Mouse (Mus musculus): ENCODE measurements around the gene Nat8. TPM values are rescaled to one million over a fixed set of nuclear protein-coding genes. Genes with fewer than 3 reads are reported as not detected.
"Not testable (repeated sequence)": the region's sequence is repeated elsewhere in the genome, so short reads cannot be mapped to it uniquely, and the experiment has no call there.

The Nat8 gene
- polyA plus RNA-seq, 1 experiment from 2014 or later: 0.15 TPM

- H3K9me3 ChIP-seq (ENCODE audit: control insufficient read depth, low read length): no peaks in the 10 kb centered on the region
- H3K4me1 ChIP-seq (replicated peaks; ENCODE audit: control insufficient read depth, insufficient read depth, low read length): no peaks in the 10 kb centered on the region
- no peak overlapping the region for H3K9ac ChIP-seq (ENCODE audit: low read depth, low read length)
- WGBS: 86% methylated on average over 3 of the region's 3 CpGs
- no peak for ATAC-seq (ENCODE audit: low FRiP score)
- H3K27ac ChIP-seq (ENCODE audit: low read depth, low read length): no peak overlapping the region
- no peaks in the 10 kb centered on the region for H3K27me3 ChIP-seq (ENCODE audit: control insufficient read depth, insufficient read depth, low read length)
- H3K4me3 ChIP-seq (ENCODE audit: low read depth, low read length): no peak overlapping the region
- H3K4me2 ChIP-seq (replicated peaks; ENCODE audit: low read depth, low read length): no peak overlapping the region
- H3K36me3 ChIP-seq (ENCODE audit: control insufficient read depth, insufficient read depth, low read length): no peaks in the 10 kb centered on the region
- DNase-seq (ENCODE audit: low spot score): no peak
Measured at GRCm38 (mm10) chr6:85862565-85862964, 30.7 kb upstream of the Nat8 start.

GRCm38 (mm10) chr6:85861247-85861646 lies 29.4 kb upstream of the Nat8 start:
- Histone ChIP-seq H3K4me2 (replicated peaks; ENCODE audit: low read depth, low read length) (no peak overlapping the region), H3K27ac (ENCODE audit: low read depth, low read length) (no peak overlapping the region), H3K9me3 (ENCODE audit: control insufficient read depth, low read length) (no peaks in the 10 kb centered on the region), H3K36me3 (ENCODE audit: control insufficient read depth, insufficient read depth, low read length) (no peaks in the 10 kb centered on the region), H3K27me3 (ENCODE audit: control insufficient read depth, insufficient read depth, low read length) (no peaks in the 10 kb centered on the region), H3K4me1 (replicated peaks; ENCODE audit: control insufficient read depth, insufficient read depth, low read length) (no peaks in the 10 kb centered on the region), H3K9ac (ENCODE audit: low read depth, low read length) (no peak overlapping the region), H3K4me3 (ENCODE audit: low read depth, low read length) (no peak overlapping the region)
- DNase-seq (ENCODE audit: low spot score): no peak
- no peak for ATAC-seq (ENCODE audit: low FRiP score)
- 81% methylated on average over 3 of the region's 3 CpGs for WGBS

DNA sequence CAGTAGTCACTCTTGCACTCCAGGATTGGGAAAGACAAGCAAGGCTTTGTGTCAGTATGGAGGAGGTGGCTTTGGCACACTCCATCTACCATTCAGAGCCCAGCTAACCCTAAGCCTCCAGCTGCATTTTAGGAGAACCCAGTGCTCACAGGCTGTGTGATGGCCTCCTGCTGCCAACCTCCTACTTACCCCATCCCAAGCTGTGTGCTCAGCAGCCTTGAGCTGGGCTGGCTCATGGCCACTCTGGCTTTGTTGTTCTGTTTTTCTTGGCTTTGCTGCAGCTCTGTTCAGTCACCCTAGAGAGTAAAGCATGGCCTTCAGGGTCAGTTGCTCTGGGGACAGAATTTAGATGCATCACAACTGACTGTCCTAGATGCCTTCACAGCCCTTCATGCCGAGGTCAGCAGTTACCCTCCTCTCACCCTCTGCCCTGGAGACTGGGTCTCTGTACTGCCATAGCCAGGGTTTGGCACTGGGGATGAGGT lies 24.4 kb upstream of the Nat8 start:
- H3K27ac ChIP-seq (ENCODE audit: low read depth, low read length): no peak overlapping the region
- WGBS: 64% methylated on average over 1 of the region's 1 CpGs
- no peaks in the 10 kb centered on the region for H3K27me3 ChIP-seq (ENCODE audit: control insufficient read depth, insufficient read depth, low read length)
- no peaks in the 10 kb centered on the region for H3K4me1 ChIP-seq (replicated peaks; ENCODE audit: control insufficient read depth, insufficient read depth, low read length)
- no peaks in the 10 kb centered on the region for H3K9me3 ChIP-seq (ENCODE audit: control insufficient read depth, low read length)
- no peak overlapping the region for H3K4me2 ChIP-seq (replicated peaks; ENCODE audit: low read depth, low read length)
- H3K9ac ChIP-seq (ENCODE audit: low read depth, low read length): no peak overlapping the region
- no peak overlapping the region for H3K4me3 ChIP-seq (ENCODE audit: low read depth, low read length)
- DNase-seq (ENCODE audit: low spot score) (no peak), ATAC-seq (ENCODE audit: low FRiP score) (no peak)
- H3K36me3 ChIP-seq (ENCODE audit: control insufficient read depth, insufficient read depth, low read length): no peaks in the 10 kb centered on the region

- no peak for ATAC-seq (ENCODE audit: low FRiP score)
- Histone ChIP-seq H3K4me2 (replicated peaks; ENCODE audit: low read depth, low read length) (no peak overlapping the region), H3K36me3 (ENCODE audit: control insufficient read depth, insufficient read depth, low read length) (no peaks in the 10 kb centered on the region), H3K9me3 (ENCODE audit: control insufficient read depth, low read length) (no peaks in the 10 kb centered on the region), H3K4me1 (replicated peaks; ENCODE audit: control insufficient read depth, insufficient read depth, low read length) (no peaks in the 10 kb centered on the region), H3K27ac (ENCODE audit: low read depth, low read length) (no peak overlapping the region), H3K9ac (ENCODE audit: low read depth, low read length) (no peak overlapping the region), H3K27me3 (ENCODE audit: control insufficient read depth, insufficient read depth, low read length) (no peaks in the 10 kb centered on the region), H3K4me3 (ENCODE audit: low read depth, low read length) (no peak overlapping the region)
- no peak for DNase-seq (ENCODE audit: low spot score)
- 84% methylated on average over 3 of the region's 3 CpGs for WGBS
Measured at GRCm38 (mm10) chr6:85853481-85853880, 21.6 kb upstream of the Nat8 start.

- DNase-seq (ENCODE audit: low spot score) (no peak), ATAC-seq (ENCODE audit: low FRiP score) (no peak)
- no peaks in the 10 kb centered on the region for H3K36me3 ChIP-seq (ENCODE audit: control insufficient read depth, insufficient read depth, low read length)
- no peaks in the 10 kb centered on the region for H3K27me3 ChIP-seq (ENCODE audit: control insufficient read depth, insufficient read depth, low read length)
- H3K4me1 ChIP-seq (replicated peaks; ENCODE audit: control insufficient read depth, insufficient read depth, low read length): no peaks in the 10 kb centered on the region
- no peak overlapping the region for H3K4me2 ChIP-seq (replicated peaks; ENCODE audit: low read depth, low read length)
- H3K9me3 ChIP-seq (ENCODE audit: control insufficient read depth, low read length): no peaks in the 10 kb centered on the region
- H3K9ac ChIP-seq (ENCODE audit: low read depth, low read length): no peak overlapping the region
- H3K4me3 ChIP-seq (ENCODE audit: low read depth, low read length): no peak overlapping the region
- 89% methylated on average over 7 of the region's 7 CpGs for WGBS
- H3K27ac ChIP-seq (ENCODE audit: low read depth, low read length): no peak overlapping the region
Measured at GRCm38 (mm10) chr6:85851062-85851773, 19.3 kb upstream of the Nat8 start.

DNA sequence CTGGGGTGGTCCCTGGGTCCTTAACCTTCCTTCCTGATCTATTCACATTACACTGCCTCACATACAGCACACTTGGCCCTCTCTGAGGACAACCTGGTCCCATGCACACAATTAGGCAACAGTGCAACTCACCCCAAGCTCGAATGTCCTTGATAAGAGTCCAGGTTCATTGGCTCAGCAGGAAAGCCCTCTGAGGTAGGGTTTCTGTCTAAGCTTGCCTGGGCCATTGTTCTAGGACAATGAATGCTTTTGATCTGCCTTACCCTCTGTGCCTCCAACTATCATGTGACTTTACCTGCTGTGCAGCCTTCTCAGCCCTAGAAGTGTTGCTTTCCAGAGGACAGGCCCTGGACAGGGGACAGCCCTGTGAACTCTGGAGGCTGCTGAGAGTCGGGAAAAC lies 17.4 kb upstream of the Nat8 start:
- H3K4me2 ChIP-seq (replicated peaks; ENCODE audit: low read depth, low read length): no peak overlapping the region
- no peaks in the 10 kb centered on the region for H3K9me3 ChIP-seq (ENCODE audit: control insufficient read depth, low read length)
- no peaks in the 10 kb centered on the region for H3K36me3 ChIP-seq (ENCODE audit: control insufficient read depth, insufficient read depth, low read length)
- no peak overlapping the region for H3K9ac ChIP-seq (ENCODE audit: low read depth, low read length)
- H3K4me3 ChIP-seq (ENCODE audit: low read depth, low read length): no peak overlapping the region
- H3K27me3 ChIP-seq (ENCODE audit: control insufficient read depth, insufficient read depth, low read length): no peaks in the 10 kb centered on the region
- DNase-seq (ENCODE audit: low spot score) (no peak), ATAC-seq (ENCODE audit: low FRiP score) (no peak)
- no peaks in the 10 kb centered on the region for H3K4me1 ChIP-seq (replicated peaks; ENCODE audit: control insufficient read depth, insufficient read depth, low read length)
- no peak overlapping the region for H3K27ac ChIP-seq (ENCODE audit: low read depth, low read length)
- WGBS: 22% methylated on average over 2 of the region's 2 CpGs

GRCm38 (mm10) chr6:85848140-85848539 lies 16.3 kb upstream of the Nat8 start:
- no peaks in the 10 kb centered on the region for H3K36me3 ChIP-seq (ENCODE audit: control insufficient read depth, insufficient read depth, low read length)
- H3K4me3 ChIP-seq (ENCODE audit: low read depth, low read length): no peak overlapping the region
- H3K4me2 ChIP-seq (replicated peaks; ENCODE audit: low read depth, low read length): no peak overlapping the region
- no peaks in the 10 kb centered on the region for H3K27me3 ChIP-seq (ENCODE audit: control insufficient read depth, insufficient read depth, low read length)
- no peaks in the 10 kb centered on the region for H3K4me1 ChIP-seq (replicated peaks; ENCODE audit: control insufficient read depth, insufficient read depth, low read length)
- ATAC-seq (ENCODE audit: low FRiP score): no peak
- no peak overlapping the region for H3K9ac ChIP-seq (ENCODE audit: low read depth, low read length)
- H3K9me3 ChIP-seq (ENCODE audit: control insufficient read depth, low read length): no peaks in the 10 kb centered on the region
- no peak overlapping the region for H3K27ac ChIP-seq (ENCODE audit: low read depth, low read length)
- DNase-seq (ENCODE audit: low spot score): no peak
- 92% methylated on average over 4 of the region's 4 CpGs for whole genome bisulfite sequencing

GRCm38 (mm10) chr6:85846921-85847320 lies 15.0 kb upstream of the Nat8 start:
- Histone ChIP-seq H3K36me3 (ENCODE audit: control insufficient read depth, insufficient read depth, low read length) (no peaks in the 10 kb centered on the region), H3K4me3 (ENCODE audit: low read depth, low read length) (no peak overlapping the region), H3K27ac (ENCODE audit: low read depth, low read length) (no peak overlapping the region), H3K9ac (ENCODE audit: low read depth, low read length) (no peak overlapping the region), H3K27me3 (ENCODE audit: control insufficient read depth, insufficient read depth, low read length) (no peaks in the 10 kb centered on the region), H3K4me2 (replicated peaks; ENCODE audit: low read depth, low read length) (no peak overlapping the region), H3K9me3 (ENCODE audit: control insufficient read depth, low read length) (no peaks in the 10 kb centered on the region), H3K4me1 (replicated peaks; ENCODE audit: control insufficient read depth, insufficient read depth, low read length) (no peaks in the 10 kb centered on the region)
- 59% methylated on average over 1 of the region's 1 CpGs for WGBS
- ATAC-seq (ENCODE audit: low FRiP score) (no peak), DNase-seq (ENCODE audit: low spot score) (no peak)

DNA sequence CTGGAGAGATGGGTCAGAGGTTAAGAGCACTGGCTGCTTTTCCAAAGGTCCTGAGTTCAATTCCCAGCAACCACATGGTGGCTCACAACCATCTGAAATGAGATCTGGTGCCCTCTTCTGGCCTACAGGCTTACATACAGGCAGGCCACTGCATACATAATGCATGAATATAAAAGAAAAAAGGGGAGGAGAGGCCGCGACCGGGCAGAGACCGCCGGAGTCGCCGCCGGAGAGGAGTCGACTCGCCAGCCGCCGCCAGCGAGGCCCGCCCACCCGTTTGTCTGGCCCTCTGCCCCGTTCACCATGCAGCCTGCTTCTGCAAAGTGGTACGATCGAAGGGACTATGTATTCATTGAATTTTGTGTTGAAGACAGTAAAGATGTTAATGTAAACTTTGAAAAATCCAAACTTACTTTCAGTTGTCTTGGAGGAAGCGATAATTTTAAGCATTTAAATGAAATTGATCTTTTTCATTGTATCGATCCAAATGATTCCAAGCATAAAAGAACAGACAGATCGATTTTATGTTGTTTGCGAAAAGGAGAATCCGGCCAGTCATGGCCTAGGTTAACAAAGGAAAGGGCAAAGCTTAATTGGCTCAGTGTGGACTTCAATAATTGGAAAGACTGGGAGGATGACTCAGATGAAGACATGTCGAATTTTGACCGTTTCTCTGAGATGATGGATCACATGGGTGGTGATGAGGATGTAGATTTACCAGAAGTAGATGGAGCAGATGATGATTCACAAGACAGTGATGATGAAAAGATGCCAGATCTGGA lies 12.0 kb upstream of the Nat8 start:
- not testable (repeated sequence) for H3K4me1 ChIP-seq (replicated peaks; ENCODE audit: control insufficient read depth, insufficient read depth, low read length); DNase-seq (ENCODE audit: low spot score); H3K4me3 ChIP-seq (ENCODE audit: low read depth, low read length); ATAC-seq (ENCODE audit: low FRiP score); H3K4me2 ChIP-seq (replicated peaks; ENCODE audit: low read depth, low read length); H3K36me3 ChIP-seq (ENCODE audit: control insufficient read depth, insufficient read depth, low read length); H3K27me3 ChIP-seq (ENCODE audit: control insufficient read depth, insufficient read depth, low read length); H3K9me3 ChIP-seq (ENCODE audit: control insufficient read depth, low read length); H3K9ac ChIP-seq (ENCODE audit: low read depth, low read length); H3K27ac ChIP-seq (ENCODE audit: low read depth, low read length)
- 60% methylated on average over 24 of the region's 25 CpGs for WGBS
